Mouse (Mus musculus): Measurements from ENCODE around the gene Serpina16. TPM values are rescaled to one million over a fixed set of nuclear protein-coding genes. Genes with fewer than 3 reads are reported as not detected.
"Not testable (repeated sequence)": the region's sequence is repeated elsewhere in the genome, so short reads cannot be mapped to it uniquely, and the experiment has no call there.

Serpina16 gene
- polyA plus RNA-seq, 1 experiment from 2014 or later: not detected

- Histone ChIP-seq H3K4me2 (replicated peaks; ENCODE audit: low read depth, low read length) (no peak overlapping the region), H3K9ac (replicated peaks; ENCODE audit: low read depth) (no peak overlapping the region), H3K27ac (ENCODE audit: low read length) (no peak overlapping the region), H3K4me3 (ENCODE audit: low read depth, low read length) (no peak overlapping the region), H3K36me3 (ENCODE audit: insufficient read depth, low read length) (no peaks in the 10 kb centered on the region), H3K27me3 (replicated peaks; ENCODE audit: insufficient read depth, low read length) (no peaks in the 10 kb centered on the region), H3K4me1 (ENCODE audit: insufficient read depth, low read depth, low read length) (no peaks in the 10 kb centered on the region), H3K9me3 (ENCODE audit: low read length) (no peaks in the 10 kb centered on the region)
- WGBS: 47% methylated on average over 2 of the region's 2 CpGs
- 0 out of 2 replicates have a peak, but pooled peaks have one; percentile 37 for ATAC-seq
- TF ChIP-seq EP300 (IDR thresholded peaks at IDR 0.05): no peak
- DNase-seq (ENCODE audit: low spot score): no peak
These were observed 5.8 kb upstream of the Serpina16 start for GRCm38 (mm10) chr12:103681739-103682138.

GRCm38 (mm10) chr12:103681169-103681568, 5.2 kb upstream of the Serpina16 start:
- no peak for ATAC-seq

GRCm38 (mm10) chr12:103679853-103680252, 3.9 kb upstream of the Serpina16 start:
- H3K27ac ChIP-seq (ENCODE audit: low read length); H3K4me1 ChIP-seq (ENCODE audit: insufficient read depth, low read depth, low read length); H3K4me3 ChIP-seq (ENCODE audit: low read depth, low read length); H3K36me3 ChIP-seq (ENCODE audit: insufficient read depth, low read length); H3K9me3 ChIP-seq (ENCODE audit: low read length); ATAC-seq; H3K4me2 ChIP-seq (replicated peaks; ENCODE audit: low read depth, low read length); DNase-seq (ENCODE audit: low spot score); H3K9ac ChIP-seq (replicated peaks; ENCODE audit: low read depth); H3K27me3 ChIP-seq (replicated peaks; ENCODE audit: insufficient read depth, low read length): not testable (repeated sequence)
- 96% methylated on average over 1 of the region's 1 CpGs for WGBS

More at GRCm38 (mm10) chr12:103681169-103681568, 5.2 kb upstream of the Serpina16 start:
- WGBS: 63% methylated on average over 2 of the region's 2 CpGs
- Histone ChIP-seq H3K4me1 (ENCODE audit: insufficient read depth, low read depth, low read length) (no peaks in the 10 kb centered on the region), H3K9me3 (ENCODE audit: low read length) (no peaks in the 10 kb centered on the region), H3K4me2 (replicated peaks; ENCODE audit: low read depth, low read length) (no peak overlapping the region), H3K36me3 (ENCODE audit: insufficient read depth, low read length) (no peaks in the 10 kb centered on the region), H3K4me3 (ENCODE audit: low read depth, low read length) (no peak overlapping the region), H3K27ac (ENCODE audit: low read length) (no peak overlapping the region), H3K27me3 (replicated peaks; ENCODE audit: insufficient read depth, low read length) (no peaks in the 10 kb centered on the region), H3K9ac (replicated peaks; ENCODE audit: low read depth) (no peak overlapping the region)
- TF ChIP-seq EP300 (IDR thresholded peaks at IDR 0.05) (no peak), CTCF (IDR thresholded peaks at IDR 0.05) (no peak)
- DNase-seq (ENCODE audit: low spot score): no peak

GRCm38 (mm10) chr12:103673179-103673578, 2.8 kb downstream of the Serpina16 start:
- ATAC-seq (peak; percentile 53), DNase-seq (ENCODE audit: low spot score) (peak; percentile 84)
- Histone ChIP-seq H3K36me3 (ENCODE audit: insufficient read depth, low read length) (no peaks in the 10 kb centered on the region), H3K4me3 (ENCODE audit: low read depth, low read length) (no peak overlapping the region), H3K4me1 (ENCODE audit: insufficient read depth, low read depth, low read length) (0 out of 2 replicates have a peak, but pooled peaks cover 2% of the 10 kb centered on the region), H3K9me3 (ENCODE audit: low read length) (no peaks in the 10 kb centered on the region), H3K27ac (ENCODE audit: low read length) (no peak overlapping the region), H3K4me2 (replicated peaks; ENCODE audit: low read depth, low read length) (no peak overlapping the region), H3K9ac (replicated peaks; ENCODE audit: low read depth) (no peak overlapping the region), H3K27me3 (replicated peaks; ENCODE audit: insufficient read depth, low read length) (no peaks in the 10 kb centered on the region)
- TF ChIP-seq EP300 (IDR thresholded peaks at IDR 0.05): no peak
- no peak for TF ChIP-seq CTCF (IDR thresholded peaks at IDR 0.05)
- 22% methylated on average over 2 of the region's 2 CpGs for WGBS

- no peak for TF ChIP-seq CTCF (IDR thresholded peaks at IDR 0.05)
- TF ChIP-seq EP300 (IDR thresholded peaks at IDR 0.05): no peak
- DNase-seq (ENCODE audit: low spot score) (no peak), ATAC-seq (peak; percentile 50)
- H3K9me3 ChIP-seq (ENCODE audit: low read length): no peaks in the 10 kb centered on the region
- H3K4me1 ChIP-seq (ENCODE audit: insufficient read depth, low read depth, low read length): 0 out of 2 replicates have a peak, but pooled peaks cover 2% of the 10 kb centered on the region
- no peaks in the 10 kb centered on the region for H3K27me3 ChIP-seq (replicated peaks; ENCODE audit: insufficient read depth, low read length)
- H3K27ac ChIP-seq (ENCODE audit: low read length): no peak overlapping the region
- no peak overlapping the region for H3K4me3 ChIP-seq (ENCODE audit: low read depth, low read length)
- no peak overlapping the region for H3K4me2 ChIP-seq (replicated peaks; ENCODE audit: low read depth, low read length)
- no peaks in the 10 kb centered on the region for H3K36me3 ChIP-seq (ENCODE audit: insufficient read depth, low read length)
- WGBS: 45% methylated on average over 3 of the region's 3 CpGs
- H3K9ac ChIP-seq (replicated peaks; ENCODE audit: low read depth): no peak overlapping the region
These were observed 4.5 kb downstream of the Serpina16 start for GRCm38 (mm10) chr12:103671483-103671882.

GRCm38 (mm10) chr12:103670964-103671363, 5.0 kb downstream of the Serpina16 start:
- TF ChIP-seq CTCF (IDR thresholded peaks at IDR 0.05) (no peak), EP300 (IDR thresholded peaks at IDR 0.05) (peak; percentile 31)
- H3K27ac ChIP-seq (ENCODE audit: low read length): no peak overlapping the region
- 30% methylated on average over 2 of the region's 2 CpGs for WGBS
- H3K9ac ChIP-seq (replicated peaks; ENCODE audit: low read depth): no peak overlapping the region
- ATAC-seq (peak; percentile 85), DNase-seq (ENCODE audit: low spot score) (peak; percentile 44)
- no peaks in the 10 kb centered on the region for H3K27me3 ChIP-seq (replicated peaks; ENCODE audit: insufficient read depth, low read length)
- no peak overlapping the region for H3K4me2 ChIP-seq (replicated peaks; ENCODE audit: low read depth, low read length)
- 0 out of 2 replicates have a peak, but pooled peaks cover 2% of the 10 kb centered on the region for H3K4me1 ChIP-seq (ENCODE audit: insufficient read depth, low read depth, low read length)
- no peak overlapping the region for H3K4me3 ChIP-seq (ENCODE audit: low read depth, low read length)
- H3K9me3 ChIP-seq (ENCODE audit: low read length): no peaks in the 10 kb centered on the region
- H3K36me3 ChIP-seq (ENCODE audit: insufficient read depth, low read length): no peaks in the 10 kb centered on the region

GRCm38 (mm10) chr12:103670344-103670743, 5.6 kb downstream of the Serpina16 start:
- Histone ChIP-seq H3K36me3 (ENCODE audit: insufficient read depth, low read length) (no peaks in the 10 kb centered on the region), H3K9ac (replicated peaks; ENCODE audit: low read depth) (no peak overlapping the region), H3K27ac (ENCODE audit: low read length) (no peak overlapping the region), H3K27me3 (replicated peaks; ENCODE audit: insufficient read depth, low read length) (no peaks in the 10 kb centered on the region), H3K9me3 (ENCODE audit: low read length) (no peaks in the 10 kb centered on the region), H3K4me2 (replicated peaks; ENCODE audit: low read depth, low read length) (no peak overlapping the region), H3K4me1 (ENCODE audit: insufficient read depth, low read depth, low read length) (0 out of 2 replicates have a peak, but pooled peaks cover 2% of the 10 kb centered on the region), H3K4me3 (ENCODE audit: low read depth, low read length) (no peak overlapping the region)
- WGBS: 54% methylated on average over 5 of the region's 5 CpGs
- DNase-seq (ENCODE audit: low spot score) (peak; percentile 31), ATAC-seq (no peak)
- no peak for TF ChIP-seq EP300 (IDR thresholded peaks at IDR 0.05)
- no peak for TF ChIP-seq CTCF (IDR thresholded peaks at IDR 0.05)

All from lung, postnatal 0 days (tissue).